Mouse (Mus musculus): ENCODE results near the gene Apoa4. TPM values are rescaled to one million over a fixed set of nuclear protein-coding genes. Genes with fewer than 3 reads are reported as not detected.

Gene Apoa4
- total RNA-seq, 2 experiments from 2014 or later = not detected

GRCm38 (mm10) chr9:46270782-46271181 is 30.3 kb downstream of the Apoa4 start:
- no peak for ATAC-seq (replicated peaks; ENCODE audit: low FRiP score, poor library complexity, severe bottlenecking)

GRCm38 (mm10) chr9:46272070-46272469 is 31.6 kb downstream of the Apoa4 start:
- ATAC-seq (replicated peaks; ENCODE audit: low FRiP score, poor library complexity, severe bottlenecking) = 0 out of 2 replicates have a peak, but pooled peaks have one; percentile 20

GRCm38 (mm10) chr9:46272677-46273454 is 32.4 kb downstream of the Apoa4 start, which contains the start of gene Zpr1:
Gene Zpr1, plus strand, starts transcription at chr9:46273064.
- peak; percentile 83 for ATAC-seq (replicated peaks; ENCODE audit: low FRiP score, poor library complexity, severe bottlenecking)

GRCm38 (mm10) chr9:46274494-46274893 is 34.0 kb downstream of the Apoa4 start:
- no peak for ATAC-seq (replicated peaks; ENCODE audit: low FRiP score, poor library complexity, severe bottlenecking)

GRCm38 (mm10) chr9:46282631-46283436 is 42.3 kb downstream of the Apoa4 start, which contains the start of gene Bud13:
Gene Bud13, plus strand, starts transcription at chr9:46283008.
- ATAC-seq (replicated peaks; ENCODE audit: low FRiP score, poor library complexity, severe bottlenecking) = peak; percentile 98

Other genes with a start within 250 kb of the Apoa4 start
- gene Pafah1b2, start 228.0 kb upstream of the Apoa4 start, total RNA-seq (2015; ENCODE audit: low replicate concordance) = 9.4 and 14.2 TPM in 2 replicates
- 25.8 and 35.8 TPM in 2 replicates for gene Pafah1b2, start 228.0 kb upstream of the Apoa4 start, total RNA-seq (2017; ENCODE audit: low replicate concordance)
- gene Sik3, start 227.9 kb upstream of the Apoa4 start, total RNA-seq (2015; ENCODE audit: low replicate concordance) = 7.9 and 9.4 TPM in 2 replicates
- 2.5 and 4.5 TPM in 2 replicates for gene Sik3, start 227.9 kb upstream of the Apoa4 start, total RNA-seq (2017; ENCODE audit: low replicate concordance)
- not detected in 2 replicates for gene Apoa1, start 12.1 kb upstream of the Apoa4 start, total RNA-seq (2015; ENCODE audit: low replicate concordance)
- gene Apoa1, start 12.1 kb upstream of the Apoa4 start, total RNA-seq (2017; ENCODE audit: low replicate concordance) = not detected in 2 replicates
- not detected in 2 replicates for gene Apoc3, start 5.1 kb upstream of the Apoa4 start, total RNA-seq (2015; ENCODE audit: low replicate concordance)
- gene Apoc3, start 5.1 kb upstream of the Apoa4 start, total RNA-seq (2017; ENCODE audit: low replicate concordance) = not detected in 2 replicates
- gene Apoa5, start 27.9 kb downstream of the Apoa4 start, total RNA-seq (2015; ENCODE audit: low replicate concordance) = not detected in 2 replicates
- gene Apoa5, start 27.9 kb downstream of the Apoa4 start, total RNA-seq (2017; ENCODE audit: low replicate concordance) = not detected in 2 replicates
- 12.3 and 14.6 TPM in 2 replicates for gene Zpr1, start 32.4 kb downstream of the Apoa4 start, total RNA-seq (2015; ENCODE audit: low replicate concordance)
- gene Zpr1, start 32.4 kb downstream of the Apoa4 start, total RNA-seq (2017; ENCODE audit: low replicate concordance) = 3.9 and 18.1 TPM in 2 replicates
- 0.63 and 1.9 TPM in 2 replicates for gene Bud13, start 42.3 kb downstream of the Apoa4 start, total RNA-seq (2015; ENCODE audit: low replicate concordance)
- 0.56 and 2.5 TPM in 2 replicates for gene Bud13, start 42.3 kb downstream of the Apoa4 start, total RNA-seq (2017; ENCODE audit: low replicate concordance)
- gene 4931429L15Rik, start 79.3 kb downstream of the Apoa4 start, total RNA-seq (2015; ENCODE audit: low replicate concordance) = not detected in 2 replicates
- gene 4931429L15Rik, start 79.3 kb downstream of the Apoa4 start, total RNA-seq (2017; ENCODE audit: low replicate concordance) = not detected in 2 replicates

Data from erythroblast, adult 5-6 weeks (primary cell).